Mouse (Mus musculus) ovary, adult 10 weeks (tissue): Measurements from ENCODE around the gene Mdm2. TPM values are rescaled to one million over a fixed set of nuclear protein-coding genes. Genes with fewer than 3 reads are reported as not detected.

ENCODE experiments used
- polyA plus RNA-seq: library from polyadenylated mRNA; stranded (reverse); fragments of 350-450 nt; fragmentation: Illumina TruSeq; extraction: RNeasy Lipid Tissue Mini Kit (QIAGEN cat#74804); gene quantifications from one replicate; pipeline ENCODE4 v1.2.3, GENCODE M21; 2014

Mdm2 gene
- polyA plus RNA-seq, result 57.4 TPM

GRCm38 (mm10) chr10:117710604-117711141, at the start of gene Mdm2:
TSS of gene Mdm2 (minus strand) at chr10:117710758.

DNA sequence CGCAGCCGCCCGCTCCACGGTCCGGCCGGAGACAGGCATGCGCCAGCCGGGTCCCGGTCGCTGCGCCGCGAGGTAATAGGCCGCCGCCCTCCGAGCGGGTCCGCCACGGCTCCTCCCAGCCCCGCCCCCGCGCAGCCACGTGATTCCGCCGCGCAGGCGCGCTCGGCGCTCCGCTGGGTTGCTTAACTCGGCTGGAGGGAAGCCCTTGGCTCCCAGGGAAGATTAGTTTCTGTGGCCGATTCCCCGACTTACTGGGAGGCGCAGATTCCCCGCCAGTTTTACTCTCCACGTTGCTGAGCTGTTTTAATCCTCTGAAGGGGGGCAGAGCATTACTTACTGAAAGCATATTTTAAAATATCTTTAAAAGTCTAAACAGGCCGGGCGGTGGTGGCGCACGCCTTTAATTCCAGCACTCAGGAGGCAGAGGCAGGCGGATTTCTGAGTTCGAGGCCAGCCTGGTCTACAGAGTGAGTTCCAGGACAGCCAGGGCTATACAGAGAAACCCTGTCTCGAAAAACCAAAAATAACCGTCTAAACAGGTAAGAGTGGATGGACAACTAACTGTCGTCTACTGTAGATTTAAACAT, 35.8 kb upstream of the Mdm2 start, which contains the start of gene Slc35e3:
Gene Slc35e3 (minus strand): TSS at position 69 of the 587 bp plus-strand sequence.

Other genes with a start within 250 kb of the Mdm2 start
- 1.8 TPM for gene Cpm, start 81.3 kb downstream of the Mdm2 start, polyA plus RNA-seq
- 16.8 TPM for gene Slc35e3, start 35.6 kb upstream of the Mdm2 start, polyA plus RNA-seq
- 89.7 TPM for gene Nup107, start 81.9 kb upstream of the Mdm2 start, polyA plus RNA-seq
- 593 TPM for gene Rap1b, start 135.3 kb upstream of the Mdm2 start, polyA plus RNA-seq